Mouse (Mus musculus): Measurements from ENCODE around the gene Poc1a. TPM values are rescaled to one million over a fixed set of nuclear protein-coding genes. Genes with fewer than 3 reads are reported as not detected.

The Poc1a gene
- polyA plus RNA-seq, 1 experiment from 2014 or later = 13.4 TPM

DNA sequence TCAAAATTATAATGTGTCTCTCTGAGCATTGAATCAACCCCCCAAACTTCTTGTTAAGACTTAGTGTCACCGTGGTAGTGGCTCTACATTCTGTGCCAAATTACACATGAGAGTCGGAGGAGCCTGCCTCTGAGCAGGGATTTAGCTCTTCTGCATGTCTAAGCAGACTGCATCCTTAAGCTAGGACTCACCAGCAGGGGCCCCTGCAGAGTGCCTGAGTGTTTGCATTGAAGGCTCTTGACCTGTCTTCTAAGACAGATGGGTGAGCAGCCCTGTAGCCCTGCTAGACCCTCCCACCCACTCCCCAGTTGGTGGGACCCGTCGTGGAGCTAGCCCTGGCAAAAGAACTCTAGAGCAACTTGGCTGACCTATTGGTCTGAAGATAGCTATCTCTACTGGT, 6.3 kb downstream of the Poc1a start:
- Histone ChIP-seq H3K9me3 (no peaks in the 10 kb centered on the region), H3K4me3 (no peak overlapping the region), H3K27me3 (no peaks in the 10 kb centered on the region), H3K36me3 (no peaks in the 10 kb centered on the region), H3K4me1 (no peaks in the 10 kb centered on the region), H3K4me2 (replicated peaks) (no peak overlapping the region), H3K9ac (replicated peaks) (no peak overlapping the region), H3K27ac (replicated peaks) (no peak overlapping the region)
- ATAC-seq (replicated peaks) = no peak
- WGBS = 71% methylated on average over 4 of the region's 4 CpGs

DNA sequence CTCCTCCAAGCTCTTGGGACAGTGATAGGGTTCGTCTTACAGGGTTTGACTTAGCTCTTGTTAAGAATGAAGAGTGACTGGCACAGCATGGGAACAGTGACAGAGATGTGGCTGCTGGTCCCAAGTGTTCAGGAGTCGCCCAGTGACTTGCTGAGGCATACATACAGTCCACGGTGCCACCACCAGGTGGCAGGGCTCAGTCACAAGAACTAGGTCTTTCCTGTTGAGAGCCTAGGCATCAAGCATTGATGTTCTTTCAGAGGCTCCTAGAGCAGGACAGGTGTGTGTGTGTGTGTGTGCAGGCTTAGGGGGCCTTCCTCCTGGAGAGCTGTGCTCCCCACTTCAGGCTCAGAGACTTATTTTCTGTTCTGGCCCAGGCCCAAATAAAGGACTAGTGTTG, 8.0 kb downstream of the Poc1a start:
- no peak overlapping the region for H3K4me2 ChIP-seq (replicated peaks)
- no peaks in the 10 kb centered on the region for H3K36me3 ChIP-seq
- H3K4me3 ChIP-seq = no peak overlapping the region
- no peak overlapping the region for H3K27ac ChIP-seq (replicated peaks)
- ATAC-seq (replicated peaks) = peak; percentile 55
- WGBS = 23% methylated on average over 3 of the region's 3 CpGs
- H3K9ac ChIP-seq (replicated peaks) = no peak overlapping the region
- H3K27me3 ChIP-seq = no peaks in the 10 kb centered on the region
- H3K9me3 ChIP-seq = no peaks in the 10 kb centered on the region
- H3K4me1 ChIP-seq = no peaks in the 10 kb centered on the region

DNA sequence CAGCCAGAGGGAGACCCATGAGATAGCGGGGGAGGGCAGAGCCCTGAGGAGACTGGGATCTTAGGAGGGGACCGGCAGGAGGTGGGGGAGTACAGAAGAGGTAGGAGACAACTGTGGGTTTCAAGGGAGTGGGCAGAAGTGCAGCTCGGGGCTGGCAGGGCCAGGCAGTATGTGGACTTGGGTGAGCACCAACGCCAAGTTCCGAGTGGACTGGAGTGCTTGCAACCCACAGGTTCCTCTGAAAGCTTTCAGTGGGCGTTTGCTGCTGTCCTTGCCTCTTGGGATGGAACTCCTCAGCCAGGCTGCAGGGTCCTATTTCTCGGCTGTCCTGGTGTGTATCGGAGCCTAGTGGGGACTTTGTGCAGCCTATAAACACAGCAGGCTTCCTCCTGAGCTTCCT, 9.0 kb downstream of the Poc1a start:
- Histone ChIP-seq H3K9ac (replicated peaks) (no peak overlapping the region), H3K9me3 (no peaks in the 10 kb centered on the region), H3K36me3 (no peaks in the 10 kb centered on the region), H3K4me3 (no peak overlapping the region), H3K4me2 (replicated peaks) (no peak overlapping the region), H3K4me1 (no peaks in the 10 kb centered on the region), H3K27ac (replicated peaks) (no peak overlapping the region), H3K27me3 (no peaks in the 10 kb centered on the region)
- ATAC-seq (replicated peaks) = no peak
- WGBS = 81% methylated on average over 8 of the region's 8 CpGs

DNA sequence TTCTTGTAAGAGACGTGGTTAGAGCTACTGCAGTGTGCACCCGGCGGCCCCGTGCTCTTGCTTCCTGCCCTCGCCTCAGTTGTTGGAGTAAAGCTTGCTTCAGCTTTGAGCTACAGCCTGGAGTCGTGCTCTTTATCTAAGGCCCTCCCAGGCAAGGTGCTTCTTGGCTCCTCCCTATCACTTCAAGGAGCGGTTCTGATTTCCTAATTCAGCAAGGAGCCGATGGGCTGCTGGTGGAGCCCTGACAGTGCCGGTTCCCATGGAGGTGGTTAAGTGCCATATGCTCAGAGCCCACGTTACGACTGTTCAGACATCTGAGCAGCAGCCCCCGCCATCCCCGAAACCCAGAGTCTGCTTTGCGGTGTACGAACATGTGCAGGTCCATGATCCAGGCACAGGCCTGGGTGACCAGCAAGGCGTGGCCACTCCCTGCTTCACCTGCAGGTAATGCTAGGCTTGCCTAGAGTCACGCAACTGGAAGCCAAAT, 9.8 kb downstream of the Poc1a start:
- H3K4me3 ChIP-seq = no peak overlapping the region
- no peak overlapping the region for H3K9ac ChIP-seq (replicated peaks)
- WGBS = 89% methylated on average over 17 of the region's 17 CpGs
- no peaks in the 10 kb centered on the region for H3K27me3 ChIP-seq
- no peak overlapping the region for H3K27ac ChIP-seq (replicated peaks)
- no peaks in the 10 kb centered on the region; the same call in 1 of the 2 replicates for H3K36me3 ChIP-seq
- no peak for ATAC-seq (replicated peaks)
- H3K9me3 ChIP-seq = no peaks in the 10 kb centered on the region
- H3K4me1 ChIP-seq = no peaks in the 10 kb centered on the region
- no peak overlapping the region for H3K4me2 ChIP-seq (replicated peaks)

DNA sequence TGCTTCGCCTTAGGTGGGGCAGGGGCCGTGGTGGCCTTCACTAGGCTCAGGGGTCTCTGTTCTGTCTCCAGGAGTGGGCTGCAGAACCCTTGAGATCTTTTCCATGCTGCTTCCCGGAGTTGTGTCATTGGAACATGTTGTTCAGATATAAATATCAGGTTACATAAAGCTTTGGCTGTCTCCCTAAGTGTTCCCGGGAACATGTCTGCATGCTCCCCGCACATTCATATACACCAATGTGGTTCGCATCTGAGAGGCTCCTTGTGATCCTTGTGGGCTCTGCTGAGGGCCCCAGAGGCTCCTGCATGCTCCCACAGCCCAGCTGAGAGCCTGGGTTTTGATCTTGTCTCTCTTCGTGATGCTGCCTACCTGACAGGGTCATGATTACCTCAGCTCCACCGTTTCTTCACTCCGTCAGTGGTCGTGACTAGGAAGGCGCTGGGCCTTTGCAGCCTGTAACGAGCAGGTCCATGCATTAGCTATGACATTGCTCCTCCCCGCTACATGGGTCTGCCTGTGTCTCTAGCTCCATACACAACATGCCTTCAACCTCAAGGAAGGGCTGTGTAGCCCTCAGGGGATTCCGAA, 12.8 kb downstream of the Poc1a start:
- no peaks in the 10 kb centered on the region; the same call in 1 of the 2 replicates for H3K36me3 ChIP-seq
- WGBS = 90% methylated on average over 14 of the region's 14 CpGs
- ATAC-seq (replicated peaks) = no peak
- H3K4me2 ChIP-seq (replicated peaks) = no peak overlapping the region
- no peak overlapping the region for H3K4me3 ChIP-seq
- no peaks in the 10 kb centered on the region for H3K9me3 ChIP-seq
- no peaks in the 10 kb centered on the region for H3K27me3 ChIP-seq
- no peak overlapping the region for H3K27ac ChIP-seq (replicated peaks)
- H3K9ac ChIP-seq (replicated peaks) = no peak overlapping the region
- H3K4me1 ChIP-seq = no peaks in the 10 kb centered on the region

DNA sequence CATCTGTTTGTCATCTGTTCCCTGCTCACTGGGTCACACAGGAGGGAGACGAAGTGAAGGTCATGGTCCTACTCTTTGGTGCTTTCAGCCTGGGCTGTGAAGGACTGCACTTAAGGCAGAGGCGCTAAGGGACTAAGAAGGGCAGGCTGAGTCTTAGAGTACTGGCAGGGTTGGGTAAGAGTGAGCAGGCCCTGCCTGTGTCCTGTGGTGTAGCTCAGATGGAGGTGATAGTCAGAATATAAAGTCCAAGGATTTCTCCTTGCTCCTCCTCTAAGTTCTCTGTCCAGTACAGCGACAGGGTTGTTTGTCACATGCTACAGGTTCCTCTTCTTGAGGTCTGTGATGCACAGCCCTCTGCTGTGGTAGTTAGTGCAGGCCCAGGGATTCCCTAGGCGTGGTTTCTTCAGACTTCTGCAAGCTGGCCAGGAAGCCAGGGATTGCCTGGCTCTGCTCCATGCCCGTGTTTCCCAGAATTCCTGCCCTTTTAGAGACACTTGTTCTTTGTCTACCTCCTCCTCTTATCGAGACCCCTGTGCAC, 15.8 kb downstream of the Poc1a start:
- ATAC-seq (replicated peaks) = no peak
- Histone ChIP-seq H3K4me1 (no peaks in the 10 kb centered on the region), H3K4me2 (replicated peaks) (no peak overlapping the region), H3K27ac (replicated peaks) (no peak overlapping the region), H3K27me3 (no peaks in the 10 kb centered on the region), H3K4me3 (no peak overlapping the region), H3K36me3 (no peaks in the 10 kb centered on the region; the same call in 1 of the 2 replicates), H3K9me3 (no peaks in the 10 kb centered on the region), H3K9ac (replicated peaks) (no peak overlapping the region)
- WGBS = 83% methylated on average over 6 of the region's 6 CpGs

DNA sequence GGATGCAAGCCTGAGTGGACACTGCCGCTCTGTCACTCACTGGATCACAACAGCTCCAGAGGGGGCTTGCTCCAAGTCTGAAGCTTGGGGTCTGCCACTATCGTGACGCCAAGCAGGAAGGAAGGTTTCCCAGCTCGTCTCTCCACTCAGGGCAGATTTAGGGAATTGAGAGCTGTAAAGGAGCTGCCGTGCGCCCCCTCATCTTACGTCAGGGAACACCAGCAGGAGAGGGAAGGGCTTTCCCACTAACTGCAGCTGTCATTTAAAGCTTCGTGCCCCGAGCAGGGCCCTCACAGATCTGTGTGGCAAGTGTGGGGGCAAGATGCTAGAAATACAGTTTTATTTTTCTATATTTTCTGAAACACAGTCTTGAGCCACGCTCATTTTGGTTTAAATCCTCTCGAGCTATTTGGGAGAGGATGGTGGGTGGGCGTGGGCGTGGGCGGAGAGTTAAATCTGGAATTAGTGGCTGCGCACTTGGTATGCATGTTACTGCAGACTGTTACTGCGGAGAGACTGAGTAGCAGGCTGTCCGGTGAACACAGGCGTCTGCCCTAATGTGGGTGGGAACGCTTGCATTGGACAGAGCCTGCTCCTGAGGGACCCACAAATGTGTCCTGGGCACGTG, 19.4 kb downstream of the Poc1a start:
- H3K27ac ChIP-seq (replicated peaks) = no peak overlapping the region
- H3K36me3 ChIP-seq = no peaks in the 10 kb centered on the region; the same call in 1 of the 2 replicates
- ATAC-seq (replicated peaks) = no peak
- H3K27me3 ChIP-seq = no peaks in the 10 kb centered on the region
- WGBS = 81% methylated on average over 20 of the region's 20 CpGs
- no peaks in the 10 kb centered on the region for H3K9me3 ChIP-seq
- no peak overlapping the region for H3K9ac ChIP-seq (replicated peaks)
- H3K4me1 ChIP-seq = no peaks in the 10 kb centered on the region
- H3K4me2 ChIP-seq (replicated peaks) = no peak overlapping the region
- no peak overlapping the region for H3K4me3 ChIP-seq

DNA sequence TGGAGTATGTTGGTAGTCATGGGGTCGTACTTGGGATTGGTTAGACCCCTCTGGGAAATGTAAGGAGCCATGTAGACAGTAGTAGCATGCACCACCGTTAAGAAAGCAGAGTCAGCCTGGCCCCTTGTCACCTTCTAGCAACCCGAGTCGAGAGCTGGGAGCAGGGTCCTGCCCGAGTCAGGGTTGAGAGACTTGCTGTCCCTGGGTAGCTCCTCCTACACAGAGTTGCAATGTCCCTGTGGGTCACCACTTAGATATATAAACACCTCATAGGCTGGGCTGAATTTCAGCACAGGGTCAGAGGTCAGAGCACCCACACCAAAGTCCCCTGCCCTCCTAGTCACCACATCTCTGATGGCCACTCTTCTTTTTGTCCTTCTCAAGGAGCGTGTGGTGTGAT, 20.1 kb downstream of the Poc1a start:
- no peaks in the 10 kb centered on the region for H3K4me1 ChIP-seq
- no peak overlapping the region for H3K9ac ChIP-seq (replicated peaks)
- no peak for ATAC-seq (replicated peaks)
- H3K27ac ChIP-seq (replicated peaks) = no peak overlapping the region
- no peaks in the 10 kb centered on the region for H3K36me3 ChIP-seq
- H3K4me2 ChIP-seq (replicated peaks) = no peak overlapping the region
- H3K4me3 ChIP-seq = no peak overlapping the region
- 81% methylated on average over 6 of the region's 6 CpGs for WGBS
- H3K9me3 ChIP-seq = no peaks in the 10 kb centered on the region
- no peaks in the 10 kb centered on the region for H3K27me3 ChIP-seq

DNA sequence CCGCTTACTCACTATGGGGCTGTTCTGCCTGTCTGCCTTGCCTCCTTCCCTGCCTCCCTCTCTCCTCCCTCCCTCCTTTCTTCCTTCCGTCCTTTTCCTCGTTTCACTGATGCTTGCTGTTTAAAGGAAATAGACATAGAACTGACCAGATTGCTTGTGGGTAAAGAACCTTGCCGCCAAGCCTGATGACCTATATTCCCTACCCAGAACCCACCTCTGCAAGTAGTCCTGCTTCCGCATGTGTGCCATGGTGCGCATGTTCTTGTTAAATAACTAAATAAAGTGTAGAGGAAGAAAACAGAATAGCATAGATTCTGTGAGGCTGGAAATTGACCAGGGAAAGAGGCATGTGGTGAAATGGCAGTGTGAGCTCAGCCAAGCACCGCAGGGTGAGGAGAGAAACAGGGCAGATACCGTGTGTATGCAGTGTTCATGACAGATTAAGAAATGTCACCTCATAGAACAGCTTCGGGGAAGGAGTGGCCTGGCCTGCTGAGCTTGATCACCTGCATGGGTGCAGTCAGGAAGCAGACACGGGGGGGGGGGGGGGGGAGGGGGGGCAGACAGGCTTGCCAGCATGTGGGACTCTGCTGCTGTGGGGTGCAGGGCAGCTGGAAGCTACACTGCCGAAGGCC, 20.7 kb downstream of the Poc1a start:
- 82% methylated on average over 11 of the region's 11 CpGs for WGBS
- ATAC-seq (replicated peaks) = no peak
- H3K36me3 ChIP-seq = no peaks in the 10 kb centered on the region
- no peak overlapping the region for H3K9ac ChIP-seq (replicated peaks)
- H3K4me1 ChIP-seq = no peaks in the 10 kb centered on the region
- no peaks in the 10 kb centered on the region for H3K27me3 ChIP-seq
- no peak overlapping the region for H3K4me2 ChIP-seq (replicated peaks)
- H3K9me3 ChIP-seq = no peaks in the 10 kb centered on the region
- H3K27ac ChIP-seq (replicated peaks) = no peak overlapping the region
- H3K4me3 ChIP-seq = no peak overlapping the region

DNA sequence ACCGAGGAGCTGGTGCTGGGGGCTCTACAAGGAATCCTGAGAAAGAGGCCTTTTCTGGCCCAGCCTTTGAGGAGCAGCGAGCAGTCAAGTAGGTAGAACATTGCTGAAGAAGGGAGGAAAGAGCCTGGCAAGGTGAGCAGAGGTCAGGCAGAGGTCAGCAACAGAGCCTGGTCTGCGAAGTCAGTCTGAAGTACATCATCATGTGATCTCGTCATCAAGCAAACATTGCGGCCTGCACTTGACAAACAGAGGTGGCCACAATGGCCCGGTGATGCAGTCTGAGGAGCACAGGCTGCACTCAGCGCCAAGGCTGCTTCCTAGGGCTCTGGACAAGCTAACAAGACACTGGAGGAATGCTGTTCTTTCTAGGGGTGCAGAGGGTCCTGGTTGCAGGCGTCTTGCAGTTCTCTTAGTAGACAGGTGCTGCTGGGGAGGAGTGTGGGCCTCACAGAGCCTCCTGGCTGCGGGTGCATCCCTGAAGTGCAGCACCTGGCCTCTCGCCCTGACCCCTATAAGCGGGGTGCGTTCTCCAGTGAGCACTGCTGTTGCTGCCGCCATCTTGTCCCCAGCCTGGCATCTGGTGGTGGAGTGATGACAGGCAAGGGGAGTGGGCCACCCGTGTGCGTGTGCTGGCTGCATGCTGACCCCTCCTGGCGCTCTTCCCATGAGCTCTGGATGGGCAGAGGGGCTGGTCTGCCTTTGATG, 21.7 kb downstream of the Poc1a start:
- 85% methylated on average over 16 of the region's 16 CpGs for whole genome bisulfite sequencing
- no peak for ATAC-seq (replicated peaks)
- H3K4me3 ChIP-seq = no peak overlapping the region

DNA sequence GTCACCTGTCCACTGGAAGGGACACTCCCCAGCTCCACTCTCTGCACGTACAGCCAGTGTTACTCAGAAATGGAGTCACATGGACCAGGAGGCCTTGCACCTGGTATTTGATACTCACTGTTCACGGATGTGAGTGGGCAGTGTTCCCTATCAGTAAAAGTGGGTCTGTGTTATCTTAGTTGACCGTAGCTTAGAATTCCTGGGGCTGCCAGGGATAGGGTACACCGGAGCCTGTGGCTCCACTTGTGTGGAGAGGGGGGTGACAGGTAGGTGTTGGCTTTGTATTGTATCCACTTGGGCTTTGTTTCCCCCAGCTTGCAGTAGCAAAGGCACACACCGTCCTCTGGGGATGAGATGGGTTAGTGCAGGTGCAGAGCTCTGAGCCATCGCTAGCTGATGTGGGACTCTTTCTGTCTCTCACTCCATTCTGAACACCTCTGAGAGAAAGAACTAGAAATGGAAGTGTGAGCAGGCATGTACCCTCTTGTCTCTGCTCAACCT, 22.6 kb downstream of the Poc1a start:
- ATAC-seq (replicated peaks) = no peak
- no peaks in the 10 kb centered on the region for H3K4me1 ChIP-seq
- no peak overlapping the region for H3K4me3 ChIP-seq
- H3K36me3 ChIP-seq = no peaks in the 10 kb centered on the region
- no peaks in the 10 kb centered on the region for H3K27me3 ChIP-seq
- no peaks in the 10 kb centered on the region for H3K9me3 ChIP-seq
- H3K27ac ChIP-seq (replicated peaks) = no peak overlapping the region
- H3K4me2 ChIP-seq (replicated peaks) = no peak overlapping the region
- no peak overlapping the region for H3K9ac ChIP-seq (replicated peaks)
- 91% methylated on average over 6 of the region's 6 CpGs for WGBS

More for the DNA sequence above, 21.7 kb downstream of the Poc1a start:
- no peaks in the 10 kb centered on the region for H3K9me3 ChIP-seq
- no peaks in the 10 kb centered on the region for H3K36me3 ChIP-seq
- no peak overlapping the region for H3K27ac ChIP-seq (replicated peaks)
- H3K27me3 ChIP-seq = no peaks in the 10 kb centered on the region
- no peak overlapping the region for H3K4me2 ChIP-seq (replicated peaks)
- no peak overlapping the region for H3K9ac ChIP-seq (replicated peaks)
- no peaks in the 10 kb centered on the region for H3K4me1 ChIP-seq

DNA sequence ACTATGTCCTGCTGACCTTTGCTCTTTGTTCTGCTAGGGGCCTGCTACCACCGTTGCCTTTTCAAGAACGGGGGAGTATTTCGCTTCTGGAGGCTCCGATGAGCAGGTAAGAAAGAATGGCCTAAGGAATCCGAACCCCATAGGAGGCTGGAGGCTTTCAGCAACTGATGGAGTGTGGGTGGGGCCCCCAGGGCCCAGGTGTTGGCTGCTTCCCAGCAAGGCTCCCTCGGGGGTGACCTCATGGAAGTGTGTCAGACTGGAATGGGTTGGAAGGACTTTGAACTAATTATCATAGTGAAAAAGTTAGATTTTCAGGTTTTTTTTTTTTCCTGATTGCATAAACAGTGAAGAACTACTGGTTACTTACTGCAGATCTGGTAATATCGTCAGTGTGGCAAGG, 24.4 kb downstream of the Poc1a start:
- no peaks in the 10 kb centered on the region for H3K27me3 ChIP-seq
- no peaks in the 10 kb centered on the region for H3K9me3 ChIP-seq
- no peak overlapping the region for H3K27ac ChIP-seq (replicated peaks)
- H3K4me2 ChIP-seq (replicated peaks) = no peak overlapping the region
- no peak for ATAC-seq (replicated peaks)
- no peak overlapping the region for H3K4me3 ChIP-seq
- 71% methylated on average over 7 of the region's 7 CpGs for WGBS
- no peak overlapping the region for H3K9ac ChIP-seq (replicated peaks)
- no peaks in the 10 kb centered on the region for H3K4me1 ChIP-seq
- no peaks in the 10 kb centered on the region for H3K36me3 ChIP-seq
